9 mouse cellular contexts compared by ENCODE assay signal in the genomic region with DNA sequence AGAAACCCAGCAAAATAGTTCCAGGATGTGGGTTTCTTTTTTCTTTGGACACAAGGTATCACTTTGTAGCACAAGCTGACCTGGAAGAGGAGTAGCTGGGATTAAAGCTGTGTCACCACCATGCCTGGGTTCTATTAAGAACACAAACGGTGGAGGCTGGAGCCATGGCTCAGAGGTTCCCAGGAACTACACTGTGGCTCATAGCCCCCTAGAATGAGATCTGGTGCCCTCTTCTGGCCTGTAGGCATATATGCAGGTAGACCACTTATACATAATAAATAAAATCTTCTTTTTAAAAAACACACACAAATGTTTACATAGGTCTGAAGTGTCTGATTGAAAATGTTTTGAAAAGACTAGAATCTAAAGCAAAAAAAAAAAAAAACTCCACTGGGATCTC. TPM values are rescaled to one million over a fixed set of nuclear protein-coding genes. Genes with fewer than 3 reads are reported as not detected.
DNase-seq lines count a peak whose midpoint lies in the region; ATAC-seq and TF ChIP-seq lines count a peak whose summit lies in the region.
"Had no signal": no experiment of that assay in that cellular context is flagged by ENCODE, and none has a peak within 500 bp of the region (broad histone marks: within the 10 kb centered on the region; RNA-seq: fewer than 3 reads in every experiment).

No protein-coding gene starts in this region.

- intact Hi-C loops in gastrocnemius, adult 2 months (cut with DNase I) = loop anchor here (2.0 kb wide), 1 partner anchor 181 kb away; no protein-coding TSS in a partner anchor

- 0% methylated on average over 1 of the region's 1 CpGs for WGBS in embryonic facial prominence, embryonic 14.5 days

- DNase-seq in gastrocnemius, adult 2 months = peak; percentile 34
- no peak for DNase-seq in gastrocnemius, adult 8-10 months (ENCODE audit: low spot score in 2 of 2)
- DNase-seq in 3134 (ENCODE audit: extremely low read depth, insufficient read length, low spot score) = peak; percentile 16
- peak; percentile 70 for DNase-seq in R1 (ENCODE audit: low read depth, low spot score)
- DNase-seq in embryonic facial prominence, embryonic 14.5 days (ENCODE audit: low spot score) = peak; percentile 77
- DNase-seq in hindlimb bud, embryonic 11.5 days (ENCODE audit: extremely low spot score, low read depth, low spot score) = peak; percentile 37
- DNase-seq in layer of hippocampus, adult 9-10 months (ENCODE audit: low spot score) = no peak

- H3K4me2 ChIP-seq in embryonic facial prominence, embryonic 14.5 days (ENCODE audit: low read depth, low read length) = no peak overlapping the region
- H3K4me2 ChIP-seq: limb, embryonic 15.5 days had no signal

- H3K27me3 ChIP-seq in embryonic facial prominence, embryonic 14.5 days (replicated peaks; ENCODE audit: control insufficient read depth, insufficient read depth, low read length) = no peaks in the 10 kb centered on the region
- H3K27me3 ChIP-seq: limb, embryonic 15.5 days had no signal

- no peak overlapping the region for H3K9ac ChIP-seq in embryonic facial prominence, embryonic 14.5 days (ENCODE audit: low read depth, low read length)
- H3K9ac ChIP-seq: limb, embryonic 15.5 days had no signal

- peaks cover 48% of the 10 kb centered on the region for H3K36me3 ChIP-seq in embryonic facial prominence, embryonic 14.5 days (ENCODE audit: control insufficient read depth, insufficient read depth, low read length)

- peak; percentile 72; the same call in 1 of the 2 replicates for ATAC-seq in embryonic facial prominence, embryonic 14.5 days (ENCODE audit: low read depth)
- ATAC-seq in megakaryocyte-erythroid progenitor cell, adult 5-6 weeks (replicated peaks; ENCODE audit: low FRiP score, low TSS enrichment, poor library complexity, severe bottlenecking) = peak; percentile 64; the same call in 1 of the 2 replicates

- H3K4me1 ChIP-seq in embryonic facial prominence, embryonic 14.5 days (ENCODE audit: control insufficient read depth, insufficient read depth, low read length) = no peaks in the 10 kb centered on the region
- H3K4me1 ChIP-seq: limb, embryonic 15.5 days had no signal

- H3K4me3 ChIP-seq in gastrocnemius, adult 2 months = no peak overlapping the region
- no peak overlapping the region for H3K4me3 ChIP-seq in embryonic facial prominence, embryonic 14.5 days (ENCODE audit: low read depth, low read length)
- H3K4me3 ChIP-seq: limb, embryonic 15.5 days had no signal

- TF ChIP-seq CTCF in gastrocnemius, adult 2 months (IDR thresholded peaks at IDR 0.05) = peak; percentile 85

- H3K27ac ChIP-seq in gastrocnemius, adult 2 months = no peak overlapping the region
- no peak overlapping the region for H3K27ac ChIP-seq in embryonic facial prominence, embryonic 14.5 days (replicated peaks; ENCODE audit: low read depth, low read length)
- H3K27ac ChIP-seq: limb, embryonic 15.5 days had no signal

- no peaks in the 10 kb centered on the region for H3K9me3 ChIP-seq in embryonic facial prominence, embryonic 14.5 days (ENCODE audit: control insufficient read depth, low read length)
- H3K9me3 ChIP-seq: limb, embryonic 15.5 days had no signal

RNA-seq across cellular contexts. Expression of a gene that starts 33.9 kb away (rescaled TPM):
- 10 to 100 TPM; 21.3 to 24.0 TPM for total RNA-seq in gastrocnemius, adult 2 months (2021)
- 10 to 100 TPM; 18.6 to 23.3 (median 21.5) TPM for total RNA-seq in gastrocnemius, adult 8-10 months (2022)
- 21.8 and 28.7 TPM in 2 replicates for polyA plus RNA-seq in embryonic facial prominence, embryonic 14.5 days (2014; fragmentation: Nextera tagmentation; extraction: Ambion mirVana)
- 34.3 and 50.3 TPM in 2 replicates for total RNA-seq in megakaryocyte-erythroid progenitor cell, adult 5-6 weeks (2014; fragmentation: Nextera tagmentation)
- total RNA-seq in megakaryocyte-erythroid progenitor cell, adult 5-6 weeks (2017) = 37.7 and 40.9 TPM in 2 replicates

RNA-seq across cellular contexts. Expression of a gene that starts 56.5 kb away (rescaled TPM):
- total RNA-seq in gastrocnemius, adult 2 months (2021) = 1 to 10 TPM; 4.1 to 6.2 TPM
- 1 to 10 TPM; 2.7 to 6.5 (median 3.3) TPM for total RNA-seq in gastrocnemius, adult 8-10 months (2022)
- 165 and 169 TPM in 2 replicates for polyA plus RNA-seq in embryonic facial prominence, embryonic 14.5 days (2014; fragmentation: Nextera tagmentation; extraction: Ambion mirVana)
- not detected in 2 replicates for total RNA-seq in megakaryocyte-erythroid progenitor cell, adult 5-6 weeks (2014; fragmentation: Nextera tagmentation)
- total RNA-seq in megakaryocyte-erythroid progenitor cell, adult 5-6 weeks (2017) = 7.3 and 8.8 TPM in 2 replicates

Comparison
In these comparisons a context has a peak if more than half of its experiments do, and no peak if none do; other contexts are left out.
1. DNase-seq: peak in gastrocnemius, adult 2 months (single experiment), 3134 (single experiment), R1 (single experiment), embryonic facial prominence, embryonic 14.5 days (single experiment) and hindlimb bud, embryonic 11.5 days (single experiment); none in gastrocnemius, adult 8-10 months (0 of 2) and layer of hippocampus, adult 9-10 months (single experiment).